Mouse (Mus musculus) megakaryocyte, embryonic 14.5 days (primary cell): Measurements from ENCODE around the gene Gm8251. TPM values are rescaled to one million over a fixed set of nuclear protein-coding genes. Genes with fewer than 3 reads are reported as not detected.
"Not testable (repeated sequence)": the region's sequence is repeated elsewhere in the genome, so short reads cannot be mapped to it uniquely, and the experiment has no call there.

Experiments used
- H3K27me3 ChIP-seq: replicated peaks from 2 replicates; pipeline ENCODE3; 2012; ENCODE audit warnings: inconsistent platforms
- H3K36me3 ChIP-seq: replicated peaks from 2 replicates; pipeline ENCODE3; 2012; ENCODE audit warnings: low read length, inconsistent platforms, mixed read lengths
- H3K4me1 ChIP-seq: 2 replicates; pipeline ENCODE4 v1.6.1; 2012; ENCODE audit warnings: inconsistent platforms
- H3K4me3 ChIP-seq: replicated peaks from 2 replicates; pipeline ENCODE3; 2012; ENCODE audit warnings: moderate library complexity, mild to moderate bottlenecking, inconsistent platforms
- H3K9me3 ChIP-seq: 2 replicates; pipeline ENCODE4 v1.6.1; 2012; ENCODE audit warnings: inconsistent platforms
- FLI1 ChIP-seq: IDR thresholded peaks from 2 replicates; pipeline ENCODE4 v1.6.1; 2012; ENCODE audit warnings: low read length, inconsistent platforms, mixed read lengths
- GATA1 ChIP-seq: IDR thresholded peaks from 3 replicates; pipeline ENCODE4 v1.6.1; 2012; ENCODE audit warnings: mixed read lengths, low read length, inconsistent platforms, borderline replicate concordance
- polyA plus RNA-seq: library from polyadenylated mRNA; stranded (reverse); fragments of >175 nt; gene quantifications from 2 replicates; pipeline ENCODE4 v1.2.3, GENCODE M21; 2012; ENCODE audit warnings: low replicate concordance; ENCODE audit not compliant: insufficient read depth

Gm8251 gene
- not detected in 2 replicates for polyA plus RNA-seq

- Histone ChIP-seq H3K4me1 (peaks cover 3% of the 10 kb centered on the region; the same call in 1 of the 2 replicates), H3K4me3 (no peak within 1 kb of the TSS), H3K36me3 (no peaks in the 10 kb centered on the region), H3K9me3 (no peaks in the 10 kb centered on the region), H3K27me3 (no peaks in the 10 kb centered on the region)
- TF ChIP-seq FLI1 (no peak), GATA1 (no peak)
Measured at GRCm38 (mm10) chr1:44061836-44062235, at the start of gene Gm8251. Gm8251 (minus strand) TSS chr1:44061936.

GRCm38 (mm10) chr1:44102939-44103338 lies 41.2 kb upstream of the Gm8251 start:
- Histone ChIP-seq H3K9me3 (no peaks in the 10 kb centered on the region), H3K4me3 (peak overlapping the region; percentile 85), H3K27me3 (no peaks in the 10 kb centered on the region), H3K4me1 (peaks cover 5% of the 10 kb centered on the region), H3K36me3 (peaks cover 35% of the 10 kb centered on the region)
- TF ChIP-seq GATA1 = no peak
- TF ChIP-seq FLI1 = no peak

GRCm38 (mm10) chr1:44102259-44102717 lies 40.6 kb upstream of the Gm8251 start, which contains the start of gene Tex30:
Tex30 (minus strand) TSS chr1:44102441.
- peaks cover 33% of the 10 kb centered on the region for H3K36me3 ChIP-seq
- no peaks in the 10 kb centered on the region for H3K27me3 ChIP-seq
- peak within 1 kb of the TSS; percentile 97 for H3K4me3 ChIP-seq
- H3K4me1 ChIP-seq = peaks cover 5% of the 10 kb centered on the region
- no peaks in the 10 kb centered on the region for H3K9me3 ChIP-seq
- TF ChIP-seq GATA1 (peak; percentile 91), FLI1 (peak; percentile 27; the same call in 1 of the 2 replicates)

- Histone ChIP-seq H3K27me3 (no peaks in the 10 kb centered on the region), H3K36me3 (peaks cover 28% of the 10 kb centered on the region), H3K4me1 (peaks cover 5% of the 10 kb centered on the region), H3K9me3 (no peaks in the 10 kb centered on the region), H3K4me3 (peak overlapping the region; percentile 97)
- TF ChIP-seq FLI1 (no peak), GATA1 (no peak)
Measured at GRCm38 (mm10) chr1:44101448-44102225, 39.9 kb upstream of the Gm8251 start.

GRCm38 (mm10) chr1:44064625-44065024 lies 2.9 kb upstream of the Gm8251 start:
- Histone ChIP-seq H3K27me3 (no peaks in the 10 kb centered on the region), H3K4me3 (no peak overlapping the region)
- no peak for TF ChIP-seq FLI1
- no peak for TF ChIP-seq GATA1

GRCm38 (mm10) chr1:44063439-44063838 lies 1.7 kb upstream of the Gm8251 start:
- Histone ChIP-seq H3K36me3 (no peaks in the 10 kb centered on the region), H3K4me3 (no peak overlapping the region), H3K9me3 (no peaks in the 10 kb centered on the region), H3K27me3 (no peaks in the 10 kb centered on the region), H3K4me1 (peaks cover 3% of the 10 kb centered on the region; the same call in 1 of the 2 replicates)
- TF ChIP-seq FLI1 (no peak), GATA1 (no peak)

More at GRCm38 (mm10) chr1:44064625-44065024, 2.9 kb upstream of the Gm8251 start:
- H3K4me1 ChIP-seq = peaks cover 3% of the 10 kb centered on the region; the same call in 1 of the 2 replicates
- no peaks in the 10 kb centered on the region for H3K36me3 ChIP-seq
- H3K9me3 ChIP-seq = no peaks in the 10 kb centered on the region

- Histone ChIP-seq H3K4me1 (peaks cover 3% of the 10 kb centered on the region; the same call in 1 of the 2 replicates), H3K36me3 (no peaks in the 10 kb centered on the region), H3K4me3 (no peak overlapping the region), H3K27me3 (no peaks in the 10 kb centered on the region), H3K9me3 (no peaks in the 10 kb centered on the region)
- TF ChIP-seq GATA1 (no peak), FLI1 (no peak)
Measured at GRCm38 (mm10) chr1:44057805-44058204, 3.9 kb downstream of the Gm8251 start.

- Histone ChIP-seq H3K4me1 (peaks cover 8% of the 10 kb centered on the region), H3K27me3 (peaks cover 2% of the 10 kb centered on the region), H3K9me3 (0 out of 2 replicates have a peak, but pooled peaks cover 4% of the 10 kb centered on the region), H3K36me3 (no peaks in the 10 kb centered on the region), H3K4me3 (no peak overlapping the region)
- TF ChIP-seq GATA1 (no peak), FLI1 (no peak)
Measured at GRCm38 (mm10) chr1:44046556-44046955, 15.2 kb downstream of the Gm8251 start.

GRCm38 (mm10) chr1:44045689-44046088 lies 16.0 kb downstream of the Gm8251 start:
- H3K9me3 ChIP-seq, H3K4me3 ChIP-seq, H3K27me3 ChIP-seq, H3K36me3 ChIP-seq: not testable (repeated sequence)
- peaks cover 13% of the 10 kb centered on the region for H3K4me1 ChIP-seq

GRCm38 (mm10) chr1:44042555-44042915 lies 19.2 kb downstream of the Gm8251 start:
- no peak for TF ChIP-seq GATA1
- no peak for TF ChIP-seq FLI1
- H3K9me3 ChIP-seq = no peaks in the 10 kb centered on the region
- peaks cover 13% of the 10 kb centered on the region for H3K4me1 ChIP-seq
- H3K36me3 ChIP-seq = no peaks in the 10 kb centered on the region
- H3K4me3 ChIP-seq = peak overlapping the region; percentile 92
- H3K27me3 ChIP-seq = peaks cover 2% of the 10 kb centered on the region
